Mouse (Mus musculus): ENCODE data around the gene 1700014D04Rik.

- TF ChIP-seq CTCF (IDR thresholded peaks at IDR 0.05; ENCODE audit: insufficient read depth, low read length) (no peak), POLR2A (IDR thresholded peaks at IDR 0.05; ENCODE audit: borderline replicate concordance, extremely low read depth, low read depth, low read length) (no peak)
Measured at GRCm38 (mm10) chr13:59741096-59741495, 5.5 kb downstream of the 1700014D04Rik start.
